Mouse (Mus musculus) myocyte (in vitro differentiated cells): ENCODE data around the gene Acad9. TPM values are rescaled to one million over a fixed set of nuclear protein-coding genes. Genes with fewer than 3 reads are reported as not detected.
"Not testable (repeated sequence)": the region's sequence is repeated elsewhere in the genome, so short reads cannot be mapped to it uniquely, and the experiment has no call there.

Experiments used
- H3K27me3 ChIP-seq: one replicate; pipeline ENCODE4 v1.6.1; 2011; ENCODE audit not compliant: control insufficient read depth, insufficient read depth, insufficient read length
- H3K36me3 ChIP-seq: one replicate; pipeline ENCODE4 v1.6.1; 2011; ENCODE audit not compliant: control insufficient read depth, insufficient read depth
- H3K4me2 ChIP-seq: one replicate; pipeline ENCODE4 v1.6.1; 2011; ENCODE audit warnings: low read depth, control low read depth
- H3K4me3 ChIP-seq: one replicate; pipeline ENCODE4 v1.5.1; 2011; ENCODE audit warnings: mild to moderate bottlenecking, control low read depth, moderate library complexity
- H3K79me2 ChIP-seq: one replicate; pipeline ENCODE4 v1.6.1; 2011; ENCODE audit not compliant: control insufficient read depth, insufficient read depth
- H3ac ChIP-seq: one replicate; pipeline ENCODE4 v1.6.1; 2011; ENCODE audit not compliant: control insufficient read depth, insufficient read length
- CEBPB ChIP-seq: IDR thresholded peaks from 2 replicates; pipeline ENCODE4 v1.6.1; 2011; ENCODE audit warnings: mild to moderate bottlenecking, moderate library complexity; ENCODE audit not compliant: poor library complexity, insufficient read depth, severe bottlenecking
- E2F4 ChIP-seq: IDR thresholded peaks from one replicate; pipeline ENCODE4 v1.6.1; 2011; ENCODE audit warnings: mild to moderate bottlenecking, control low read depth, moderate library complexity; ENCODE audit not compliant: insufficient read depth
- MAX ChIP-seq: IDR thresholded peaks from one replicate; pipeline ENCODE4 v1.6.1; 2011; ENCODE audit warnings: low read depth, mild to moderate bottlenecking, control low read depth
- MYOD1 ChIP-seq, 3 experiments: IDR thresholded peaks; one replicate each; pipeline ENCODE4 v1.6.1; 2011; ENCODE audit warnings: control low read depth in 2 of 3, low read depth in 2 of 3, mild to moderate bottlenecking in 2 of 3, moderate library complexity in 1 of 3; ENCODE audit not compliant: insufficient read length in 2 of 3, control insufficient read depth in 1 of 3
- MYOG ChIP-seq, 3 experiments: IDR thresholded peaks; one replicate each; pipeline ENCODE4 v1.6.1; 2011; ENCODE audit warnings: control low read depth in 2 of 3, low read depth in 2 of 3, mild to moderate bottlenecking in 2 of 3; ENCODE audit not compliant: insufficient read length in 2 of 3, control insufficient read depth in 1 of 3, insufficient read depth in 1 of 3
- POLR2A ChIP-seq: IDR thresholded peaks from one replicate; pipeline ENCODE4 v1.6.1; 2011; ENCODE audit warnings: low read depth, mild to moderate bottlenecking, control low read depth, moderate library complexity; ENCODE audit not compliant: insufficient read length
- POLR2AphosphoS2 ChIP-seq: IDR thresholded peaks from one replicate; pipeline ENCODE4 v1.6.1; 2011; ENCODE audit warnings: low read depth, control low read depth; ENCODE audit not compliant: insufficient read length
- REST ChIP-seq: IDR thresholded peaks from one replicate; pipeline ENCODE4 v1.6.1; 2011; ENCODE audit warnings: mild to moderate bottlenecking, control low read depth, moderate library complexity; ENCODE audit not compliant: insufficient read depth, insufficient read length
- SRF ChIP-seq: IDR thresholded peaks from one replicate; pipeline ENCODE4 v1.6.1; 2011; ENCODE audit warnings: low read depth; ENCODE audit not compliant: control insufficient read depth, insufficient read length
- TCF12 ChIP-seq: IDR thresholded peaks from one replicate; pipeline ENCODE4 v1.6.1; 2011; ENCODE audit warnings: mild to moderate bottlenecking, control low read depth; ENCODE audit not compliant: poor library complexity, insufficient read depth, severe bottlenecking
- TCF3 ChIP-seq: IDR thresholded peaks from one replicate; pipeline ENCODE4 v1.6.1; 2011; ENCODE audit warnings: low read depth, control low read depth; ENCODE audit not compliant: insufficient read length
- USF1 ChIP-seq: IDR thresholded peaks from one replicate; pipeline ENCODE4 v1.6.1; 2011; ENCODE audit warnings: low read depth, mild to moderate bottlenecking, control low read depth, moderate library complexity
- polyA plus RNA-seq: library from polyadenylated mRNA; unstranded; fragments of >200 nt; fragmentation: generic; extraction: Trizol; gene quantifications from one replicate; pipeline ENCODE4 v1.2.1, GENCODE M21; 2012; ENCODE audit warnings: missing spikeins

Acad9 gene
- polyA plus RNA-seq, 1 experiment: 20.5 TPM

- Histone ChIP-seq H3K4me2 (no peak overlapping the region), H3K4me3 (no peak overlapping the region), H3ac (no peak overlapping the region), H3K27me3 (no peaks in the 10 kb centered on the region), H3K36me3 (no peaks in the 10 kb centered on the region), H3K79me2 (no peaks in the 10 kb centered on the region)
- TF ChIP-seq REST: no peak
- TF ChIP-seq MYOD1 (IDR thresholded peaks at IDR 0.05; ENCODE audit: control insufficient read depth in 1 of 3, insufficient read length in 2 of 3, low read depth in 2 of 3): no peak
- no peak for TF ChIP-seq USF1
- TF ChIP-seq TCF3: no peak
- TF ChIP-seq POLR2A: no peak
- TF ChIP-seq MAX: no peak
- no peak for TF ChIP-seq CEBPB
- no peak for TF ChIP-seq SRF
- TF ChIP-seq E2F4: no peak
Observed at GRCm38 (mm10) chr3:36119684-36120548, 54.1 kb downstream of the Acad9 start.

GRCm38 (mm10) chr3:36126176-36126575, 60.4 kb downstream of the Acad9 start:
- not testable (repeated sequence) for H3K4me3 ChIP-seq, H3K27me3 ChIP-seq, H3K36me3 ChIP-seq, H3K79me2 ChIP-seq, H3ac ChIP-seq, H3K4me2 ChIP-seq

GRCm38 (mm10) chr3:36136152-36136551, 70.4 kb downstream of the Acad9 start:
- no peak overlapping the region for H3K4me3 ChIP-seq
- H3K79me2 ChIP-seq: no peaks in the 10 kb centered on the region
- no peaks in the 10 kb centered on the region for H3K36me3 ChIP-seq
- no peak for TF ChIP-seq TCF3
- TF ChIP-seq TCF12: no peak
- no peak for TF ChIP-seq USF1
- TF ChIP-seq MAX: no peak
- TF ChIP-seq E2F4: no peak
- no peak for TF ChIP-seq MYOG (IDR thresholded peaks at IDR 0.05; ENCODE audit: control insufficient read depth in 1 of 3, insufficient read depth in 1 of 3, insufficient read length in 2 of 3, low read depth in 2 of 3)
- no peak for TF ChIP-seq CEBPB
- no peak for TF ChIP-seq MYOD1 (IDR thresholded peaks at IDR 0.05; ENCODE audit: control insufficient read depth in 1 of 3, insufficient read length in 2 of 3, low read depth in 2 of 3)
- no peak for TF ChIP-seq SRF
- no peak for TF ChIP-seq POLR2AphosphoS2
- TF ChIP-seq REST: no peak
- TF ChIP-seq POLR2A: no peak
- H3K27me3 ChIP-seq: no peaks in the 10 kb centered on the region
- no peak overlapping the region for H3K4me2 ChIP-seq
- no peak overlapping the region for H3ac ChIP-seq

GRCm38 (mm10) chr3:36137560-36137959, 71.8 kb downstream of the Acad9 start:
- TF ChIP-seq REST: no peak
- TF ChIP-seq MYOD1 (IDR thresholded peaks at IDR 0.05; ENCODE audit: control insufficient read depth in 1 of 3, insufficient read length in 2 of 3, low read depth in 2 of 3): no peak
- H3K36me3 ChIP-seq: no peaks in the 10 kb centered on the region
- no peak overlapping the region for H3ac ChIP-seq
- H3K4me3 ChIP-seq: no peak overlapping the region
- H3K79me2 ChIP-seq: no peaks in the 10 kb centered on the region
- H3K4me2 ChIP-seq: no peak overlapping the region
- no peaks in the 10 kb centered on the region for H3K27me3 ChIP-seq

- no peaks in the 10 kb centered on the region for H3K79me2 ChIP-seq
- no peak for TF ChIP-seq TCF3
- TF ChIP-seq POLR2AphosphoS2: no peak
- TF ChIP-seq TCF12: no peak
- no peak for TF ChIP-seq MYOG (IDR thresholded peaks at IDR 0.05; ENCODE audit: control insufficient read depth in 1 of 3, insufficient read depth in 1 of 3, insufficient read length in 2 of 3, low read depth in 2 of 3)
- TF ChIP-seq MAX: no peak
- no peak for TF ChIP-seq E2F4
- TF ChIP-seq USF1: no peak
- no peak for TF ChIP-seq SRF
- TF ChIP-seq POLR2A: no peak
- TF ChIP-seq MYOD1 (IDR thresholded peaks at IDR 0.05; ENCODE audit: control insufficient read depth in 1 of 3, insufficient read length in 2 of 3, low read depth in 2 of 3): no peak
- no peak for TF ChIP-seq REST
- TF ChIP-seq CEBPB: no peak
- H3ac ChIP-seq: no peak overlapping the region
- no peak overlapping the region for H3K4me3 ChIP-seq
- no peaks in the 10 kb centered on the region for H3K36me3 ChIP-seq
- no peaks in the 10 kb centered on the region for H3K27me3 ChIP-seq
- no peak overlapping the region for H3K4me2 ChIP-seq
Observed at GRCm38 (mm10) chr3:36138171-36138660, 72.4 kb downstream of the Acad9 start.
